7 mouse cellular contexts compared by ENCODE assay signal in genomic region chr6:126791964-126792363, GRCm38 (mm10). TPM values are rescaled to one million over a fixed set of nuclear protein-coding genes. Genes with fewer than 3 reads are reported as not detected.
DNase-seq lines count a peak whose midpoint lies in the region; ATAC-seq and TF ChIP-seq lines count a peak whose summit lies in the region.

No protein-coding gene starts in this region.

- ATAC-seq in forebrain, postnatal 0 days: no peak
- ATAC-seq in kidney, embryonic 14.5 days (ENCODE audit: low FRiP score, low TSS enrichment): no peak
- ATAC-seq in lung, postnatal 0 days: no peak

- TF ChIP-seq CTCF in bone marrow, adult 2 months (IDR thresholded peaks at IDR 0.05; ENCODE audit: control insufficient read depth, insufficient read depth, low read length): peak; percentile 17; the same call in 1 of the 2 replicates
- peak; percentile 39 for TF ChIP-seq CTCF in forebrain, postnatal 0 days (IDR thresholded peaks at IDR 0.05; ENCODE audit: low read depth)
- TF ChIP-seq CTCF in lung, postnatal 0 days (IDR thresholded peaks at IDR 0.05): peak; percentile 62

- TF ChIP-seq EP300 in lung, postnatal 0 days (IDR thresholded peaks at IDR 0.05): no peak

- no peaks in the 10 kb centered on the region; the same call in 1 of the 2 replicates for H3K4me1 ChIP-seq in bone marrow, adult 2 months (ENCODE audit: control insufficient read depth, insufficient read depth, low read length)
- no peaks in the 10 kb centered on the region for H3K4me1 ChIP-seq in forebrain, postnatal 0 days (ENCODE audit: insufficient read depth)
- 0 out of 2 replicates have a peak, but pooled peaks cover 6% of the 10 kb centered on the region for H3K4me1 ChIP-seq in kidney, embryonic 14.5 days (ENCODE audit: control insufficient read depth, insufficient read depth, low read length)
- H3K4me1 ChIP-seq in lung, postnatal 0 days (ENCODE audit: insufficient read depth, low read depth, low read length): no peaks in the 10 kb centered on the region

- no peak overlapping the region for H3K9ac ChIP-seq in forebrain, postnatal 0 days
- H3K9ac ChIP-seq in kidney, embryonic 14.5 days (ENCODE audit: low read depth, low read length): 0 out of 2 replicates have a peak overlapping the region, but pooled peaks have one; percentile 37
- H3K9ac ChIP-seq in lung, postnatal 0 days (replicated peaks; ENCODE audit: low read depth): no peak overlapping the region

- H3K27me3 ChIP-seq in forebrain, postnatal 0 days (ENCODE audit: insufficient read depth, low read length): no peaks in the 10 kb centered on the region
- no peaks in the 10 kb centered on the region for H3K27me3 ChIP-seq in kidney, embryonic 14.5 days (ENCODE audit: control insufficient read depth, insufficient read depth, low read length)
- no peaks in the 10 kb centered on the region for H3K27me3 ChIP-seq in lung, postnatal 0 days (replicated peaks; ENCODE audit: insufficient read depth, low read length)

- TF ChIP-seq POLR2A in bone marrow, adult 2 months (IDR thresholded peaks at IDR 0.05; ENCODE audit: borderline replicate concordance, control insufficient read depth, low read depth, low read length): no peak

- H3K4me2 ChIP-seq in forebrain, postnatal 0 days (ENCODE audit: low read depth): 0 out of 2 replicates have a peak overlapping the region, but pooled peaks have one; percentile 13
- H3K4me2 ChIP-seq in kidney, embryonic 14.5 days (replicated peaks; ENCODE audit: low read depth, low read length): peak overlapping the region; percentile 40
- H3K4me2 ChIP-seq in lung, postnatal 0 days (replicated peaks; ENCODE audit: low read depth, low read length): peak overlapping the region; percentile 49

- no peak overlapping the region for H3K4me3 ChIP-seq in bone marrow, adult 2 months (replicated peaks; ENCODE audit: control insufficient read depth, low read depth, low read length)
- no peak overlapping the region for H3K4me3 ChIP-seq in forebrain, postnatal 0 days (ENCODE audit: low read depth, low read length)
- H3K4me3 ChIP-seq in kidney, embryonic 14.5 days (ENCODE audit: low read length): peak overlapping the region; percentile 19; the same call in 1 of the 2 replicates
- H3K4me3 ChIP-seq in lung, postnatal 0 days (ENCODE audit: low read depth, low read length): peak overlapping the region; percentile 28; the same call in 1 of the 2 replicates

- no peaks in the 10 kb centered on the region for H3K9me3 ChIP-seq in forebrain, postnatal 0 days (ENCODE audit: low read length)
- no peaks in the 10 kb centered on the region for H3K9me3 ChIP-seq in kidney, embryonic 14.5 days (ENCODE audit: control insufficient read depth, low read length)
- H3K9me3 ChIP-seq in lung, postnatal 0 days (ENCODE audit: low read length): no peaks in the 10 kb centered on the region

- peak; percentile 50 for DNase-seq in right cerebral cortex, adult 18-20 months
- DNase-seq in right cerebral cortex, postnatal 36 days (ENCODE audit: low spot score in 2 of 2): no peak
- no peak for DNase-seq in forebrain, postnatal 0 days
- DNase-seq in lung, postnatal 0 days (ENCODE audit: low spot score): peak; percentile 25
- DNase-seq in thymus, postnatal 4 days: peak; percentile 28

- H3K27ac ChIP-seq in bone marrow, adult 2 months (ENCODE audit: control insufficient read depth, insufficient read depth, low read depth, low read length, poor library complexity): no peak overlapping the region; the same call in 1 of the 2 replicates
- no peak overlapping the region for H3K27ac ChIP-seq in forebrain, postnatal 0 days (ENCODE audit: low read depth, low read length)
- H3K27ac ChIP-seq in kidney, embryonic 14.5 days (ENCODE audit: low read depth, low read length): no peak overlapping the region
- H3K27ac ChIP-seq in lung, postnatal 0 days (ENCODE audit: low read length): no peak overlapping the region

- 13% methylated on average over 12 of the region's 12 CpGs for WGBS in bone marrow, adult 2 months
- WGBS in forebrain, postnatal 0 days: 33% methylated on average over 12 of the region's 12 CpGs
- WGBS in kidney, embryonic 14.5 days: 35% methylated on average over 12 of the region's 12 CpGs
- WGBS in lung, postnatal 0 days: 23% methylated on average over 12 of the region's 12 CpGs

- H3K36me3 ChIP-seq in forebrain, postnatal 0 days (ENCODE audit: insufficient read depth): no peaks in the 10 kb centered on the region
- no peaks in the 10 kb centered on the region for H3K36me3 ChIP-seq in kidney, embryonic 14.5 days (ENCODE audit: control insufficient read depth, insufficient read depth, low read length)
- H3K36me3 ChIP-seq in lung, postnatal 0 days (ENCODE audit: insufficient read depth, low read length): no peaks in the 10 kb centered on the region

RNA-seq across cellular contexts. Expression of gene Kcna6, which starts 51.5 kb away (rescaled TPM):
- polyA plus RNA-seq in bone marrow, adult 2 months (2011; ENCODE audit: insufficient read depth, insufficient read length, low replicate concordance, missing spikeins): not detected in 2 replicates
- total RNA-seq in forebrain, postnatal 0 days (2014; rRNA removed): 49.2 and 49.6 TPM in 2 replicates
- 14.4 and 19.9 TPM in 2 replicates for polyA plus RNA-seq in forebrain, postnatal 0 days (2015; fragmentation: Nextera tagmentation; extraction: Ambion mirVana)
- 1.3 and 2.5 TPM in 2 replicates for polyA plus RNA-seq in kidney, embryonic 14.5 days (2014; fragmentation: Nextera tagmentation; extraction: Ambion mirVana)
- 0.20 and 0.21 TPM in 2 replicates for polyA plus RNA-seq in lung, postnatal 0 days (2015; fragmentation: Nextera tagmentation; extraction: Ambion mirVana)

RNA-seq across cellular contexts. Expression of gene Ndufa9, which starts 57.0 kb away (rescaled TPM):
- 26.1 and 39.4 TPM in 2 replicates for polyA plus RNA-seq in bone marrow, adult 2 months (2011; ENCODE audit: insufficient read depth, insufficient read length, low replicate concordance, missing spikeins)
- 113 and 117 TPM in 2 replicates for total RNA-seq in forebrain, postnatal 0 days (2014; rRNA removed)
- polyA plus RNA-seq in forebrain, postnatal 0 days (2015; fragmentation: Nextera tagmentation; extraction: Ambion mirVana): 213 and 225 TPM in 2 replicates
- 203 and 210 TPM in 2 replicates for polyA plus RNA-seq in kidney, embryonic 14.5 days (2014; fragmentation: Nextera tagmentation; extraction: Ambion mirVana)
- polyA plus RNA-seq in lung, postnatal 0 days (2015; fragmentation: Nextera tagmentation; extraction: Ambion mirVana): 136 and 141 TPM in 2 replicates

Comparison
In these comparisons a context has a peak if more than half of its experiments do, and no peak if none do; other contexts are left out.
1. DNase-seq: peak in right cerebral cortex, adult 18-20 months (single experiment), lung, postnatal 0 days (single experiment) and thymus, postnatal 4 days (single experiment); none in right cerebral cortex, postnatal 36 days (0 of 2) and forebrain, postnatal 0 days (single experiment).
2. H3K4me3 ChIP-seq: peak in kidney, embryonic 14.5 days (single experiment) and lung, postnatal 0 days (single experiment); none in bone marrow, adult 2 months (single experiment) and forebrain, postnatal 0 days (single experiment).
3. Peak in every context shown above with its lines, with median percentiles within 50 percentile points of each other: CTCF ChIP-seq and H3K4me2 ChIP-seq.